Mouse (Mus musculus): ENCODE measurements around the gene Stat6. TPM values are rescaled to one million over a fixed set of nuclear protein-coding genes. Genes with fewer than 3 reads are reported as not detected.

The Stat6 gene
- total RNA-seq, 1 experiment from 2014 or later, result 48.3 TPM

DNA sequence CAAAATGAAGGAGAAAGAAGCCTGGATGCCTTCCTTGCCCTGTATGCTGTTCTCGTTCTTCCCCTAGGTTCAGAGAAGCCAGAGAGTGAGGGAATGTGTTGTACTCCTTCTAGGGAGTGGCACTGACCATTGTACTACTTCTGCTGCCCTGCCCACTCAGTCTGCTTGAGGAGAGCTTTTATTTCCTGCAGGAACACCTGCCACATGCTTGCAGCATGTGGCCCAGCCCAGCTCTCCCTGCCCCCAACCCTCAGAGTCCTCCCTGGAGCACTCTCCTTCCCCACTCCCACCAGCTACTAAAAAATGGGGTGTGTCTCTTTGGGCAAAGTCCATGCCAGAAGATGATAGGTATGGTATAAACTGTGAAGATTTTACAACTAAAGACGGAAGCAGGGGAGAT lies 61.5 kb downstream of the Stat6 start:
- ATAC-seq (replicated peaks; ENCODE audit: low read depth, poor library complexity, severe bottlenecking), result no peak

DNA sequence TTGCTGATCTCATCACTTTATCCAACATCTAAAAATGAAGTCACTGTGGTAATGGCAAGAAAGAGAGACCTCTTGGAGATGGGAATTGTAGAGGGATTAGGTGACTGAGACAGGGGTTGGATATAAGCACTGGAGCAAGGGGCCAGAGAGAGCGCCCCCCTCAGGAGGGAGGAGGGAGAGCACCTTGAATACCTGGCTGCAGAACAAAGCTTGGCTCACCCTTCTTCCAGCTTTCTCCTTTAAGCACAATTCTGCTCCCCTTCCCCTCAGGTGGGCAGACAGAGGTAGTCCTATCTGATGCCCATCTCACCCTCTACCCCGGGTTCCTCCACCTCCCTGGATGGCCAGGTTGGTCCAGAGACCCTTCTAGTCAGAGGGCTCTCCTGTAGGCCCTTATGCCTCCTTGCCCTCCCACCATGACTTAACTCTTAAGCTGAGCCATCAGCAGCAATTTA lies 62.0 kb downstream of the Stat6 start, which contains the start of gene Myo1a:
Gene Myo1a (plus strand): TSS at position 405 of the 455 bp plus-strand sequence.
- ATAC-seq (replicated peaks; ENCODE audit: low read depth, poor library complexity, severe bottlenecking), result no peak

DNA sequence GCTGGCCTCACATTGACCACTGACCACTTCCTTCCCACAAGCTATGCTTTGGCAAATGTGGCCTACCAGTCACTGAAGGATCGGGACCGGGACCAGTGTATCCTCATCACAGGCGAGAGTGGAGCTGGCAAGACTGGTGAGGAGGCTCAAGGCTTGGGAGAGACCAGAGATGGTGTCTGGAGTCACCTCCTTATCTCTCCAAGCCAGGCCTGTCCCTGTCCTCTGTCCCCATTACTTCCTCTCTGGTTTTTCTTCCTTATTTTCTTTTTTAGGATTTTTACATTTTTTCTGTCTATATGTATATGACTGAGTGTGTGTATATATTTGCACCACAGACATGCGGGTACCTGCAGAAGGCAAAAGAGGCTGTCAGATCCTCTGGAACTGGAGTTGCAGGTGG lies 63.0 kb downstream of the Stat6 start:
- 0 out of 2 replicates have a peak, but pooled peaks have one; percentile 13 for ATAC-seq (replicated peaks; ENCODE audit: low read depth, poor library complexity, severe bottlenecking)

DNA sequence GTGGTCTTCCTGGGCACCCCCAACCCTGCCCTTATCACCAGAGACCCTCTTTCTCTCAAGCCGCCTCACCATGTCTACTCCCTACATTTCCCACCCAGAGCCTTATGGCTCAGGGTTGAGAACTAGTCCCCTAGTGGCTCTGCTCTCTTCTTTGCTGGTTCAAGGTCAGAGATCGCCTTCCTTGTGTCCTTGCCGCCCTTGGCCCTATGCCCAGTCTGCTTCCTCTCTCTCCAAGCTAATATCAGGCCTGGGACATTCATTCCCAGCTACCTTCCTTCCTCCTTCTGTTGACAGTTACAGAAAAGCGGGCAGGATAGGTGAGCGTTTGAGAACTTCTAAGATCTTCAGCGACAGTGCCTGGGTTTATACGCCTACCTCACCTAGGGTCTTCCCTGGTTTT lies 64.9 kb downstream of the Stat6 start:
- no peak for ATAC-seq (replicated peaks; ENCODE audit: low read depth, poor library complexity, severe bottlenecking)

DNA sequence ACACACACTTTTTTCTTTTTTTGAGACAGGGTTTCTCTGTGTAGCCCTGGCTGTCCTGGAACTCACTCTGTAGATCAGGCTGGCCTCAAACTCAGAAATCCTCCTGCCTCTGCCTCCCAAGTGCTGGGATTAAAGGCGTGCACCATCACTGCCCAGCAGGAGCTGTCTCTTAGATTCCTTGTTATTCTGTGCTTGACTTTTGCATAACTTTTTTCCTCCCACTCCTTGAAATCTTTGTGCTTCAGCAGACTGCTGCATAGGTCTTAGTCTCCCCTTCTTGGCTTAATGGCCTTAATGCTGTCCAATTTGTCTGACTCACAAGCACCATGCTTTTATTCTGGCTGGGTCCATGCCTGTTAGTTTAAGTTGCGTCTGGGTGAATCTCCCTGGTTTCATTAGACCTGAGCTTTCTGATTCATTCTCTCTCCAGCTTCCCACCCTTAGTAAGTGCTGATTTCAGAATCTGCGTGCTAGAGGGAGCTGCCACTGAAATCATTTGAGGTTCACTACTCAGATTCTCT lies 66.1 kb downstream of the Stat6 start:
- no peak for ATAC-seq (replicated peaks; ENCODE audit: low read depth, poor library complexity, severe bottlenecking)

DNA sequence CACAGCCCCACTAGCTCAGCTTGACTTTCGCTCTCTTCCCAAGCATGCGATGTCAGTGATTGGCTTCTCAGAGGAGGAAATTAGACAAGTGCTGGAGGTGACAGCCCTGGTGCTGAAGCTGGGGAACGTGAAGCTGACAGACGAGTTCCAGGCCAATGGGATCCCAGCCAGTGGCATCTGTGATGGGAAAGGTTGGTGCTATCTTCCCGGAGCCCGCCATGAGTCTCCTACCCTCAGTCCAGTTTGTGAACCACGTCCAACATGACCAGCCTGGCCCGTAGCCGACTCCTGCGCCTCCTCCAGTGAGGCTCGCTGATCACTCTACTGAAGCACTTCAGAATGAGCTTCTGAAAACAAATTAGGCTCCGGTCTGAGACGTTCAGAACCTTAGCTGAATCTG lies 67.5 kb downstream of the Stat6 start:
- ATAC-seq (replicated peaks; ENCODE audit: low read depth, poor library complexity, severe bottlenecking), result no peak

Other genes starting within 250 kb of the Stat6 start
- not detected in 2 replicates for gene Stac3, start 141.3 kb upstream of the Stat6 start, total RNA-seq (2017)
- not detected in 2 replicates for gene Ndufa4l2, start 128.0 kb upstream of the Stat6 start, total RNA-seq (2017)
- 115 and 119 TPM in 2 replicates for gene Shmt2, start 120.5 kb upstream of the Stat6 start, total RNA-seq (2017)
- gene Nxph4, start 108.4 kb upstream of the Stat6 start, total RNA-seq (2017), result not detected in 2 replicates
- 0.97 and 3.2 TPM in 2 replicates for gene Lrp1, start 21.8 kb upstream of the Stat6 start, total RNA-seq (2017)
- gene Nemp1, start 23.9 kb downstream of the Stat6 start, total RNA-seq (2017), result 20.8 and 22.6 TPM in 2 replicates
- 5.7 and 6.8 TPM in 2 replicates for gene Nab2, start 25.6 kb downstream of the Stat6 start, total RNA-seq (2017)
- not detected in 2 replicates for gene Myo1a, start 62.2 kb downstream of the Stat6 start, total RNA-seq (2017)
- gene Tac2, start 81.5 kb downstream of the Stat6 start, total RNA-seq (2017), result 0.68 TPM in 1 of 2 replicates, not detected in the other
- 4.7 and 5.0 TPM in 2 replicates for gene Zbtb39, start 96.6 kb downstream of the Stat6 start, total RNA-seq (2017)
- not detected in 2 replicates for gene Gpr182, start 108.7 kb downstream of the Stat6 start, total RNA-seq (2017)
- gene Rdh1, start 116.7 kb downstream of the Stat6 start, total RNA-seq (2017), result not detected in 2 replicates
- not detected in 2 replicates for gene Rdh16f1, start 116.8 kb downstream of the Stat6 start, total RNA-seq (2017)
- not detected in 2 replicates for gene Rdh9, start 133.4 kb downstream of the Stat6 start, total RNA-seq (2017)
- not detected in 2 replicates for gene Rdh16, start 158.2 kb downstream of the Stat6 start, total RNA-seq (2017)
- gene Rdh19, start 206.9 kb downstream of the Stat6 start, total RNA-seq (2017), result not detected in 2 replicates
- gene Rdh16f2, start 223.5 kb downstream of the Stat6 start, total RNA-seq (2017), result not detected in 2 replicates
- gene Rdh7, start 245.8 kb downstream of the Stat6 start, total RNA-seq (2017), result not detected in 2 replicates